Mouse (Mus musculus): ENCODE measurements at regions not wholly inside any gene's neighbourhood (a gene's known extent, or its start where the extent isn't known, plus 50 kb on each side); places are given as distances from the start of the nearest gene placed in this dataset.
A peak's percentile ranks its signal among the peaks of the same experiment; 100 is the strongest.

DNA sequence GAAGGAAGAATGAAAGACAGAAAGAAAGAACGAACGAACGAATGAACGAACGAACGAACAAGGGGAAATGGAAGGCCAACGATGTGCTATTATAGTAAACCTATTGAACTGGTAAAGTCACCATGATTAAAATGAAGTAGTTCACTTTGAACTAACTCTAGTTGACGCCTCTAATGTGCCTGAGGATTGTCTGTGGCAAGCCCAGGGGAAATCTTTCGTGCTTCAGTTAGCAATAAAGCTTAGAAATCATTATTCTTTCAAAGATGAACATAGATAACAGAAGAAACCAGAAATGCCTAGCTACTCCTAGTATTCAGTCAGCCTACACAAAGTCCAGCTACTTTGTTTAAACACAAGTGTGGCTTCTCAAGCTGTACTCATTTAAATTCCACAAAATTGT, 515.9 kb upstream of the Tenm3 start:
- no peak for DNase-seq
- H3K4me1 ChIP-seq (ENCODE audit: control insufficient read depth, insufficient read depth, low read length) = no peaks in the 10 kb centered on the region
- TF ChIP-seq POLR2A (IDR thresholded peaks at IDR 0.05; ENCODE audit: low read depth, low read length) (no peak), CTCF (conservative IDR thresholded peaks at IDR 0.05; ENCODE audit: insufficient read depth, insufficient read length, low read depth, low read length) (no peak)
- 86% methylated on average over 9 of the region's 9 CpGs for WGBS
- no peaks in the 10 kb centered on the region for H3K36me3 ChIP-seq (ENCODE audit: control insufficient read depth, insufficient read depth, low read length)
- no peak overlapping the region for H3K27ac ChIP-seq (ENCODE audit: insufficient read depth, low read depth, low read length)
- H3K27me3 ChIP-seq (replicated peaks; ENCODE audit: control insufficient read depth, insufficient read depth, low read length) = no peaks in the 10 kb centered on the region
- no peak overlapping the region for H3K4me3 ChIP-seq (ENCODE audit: insufficient read depth, low read depth, low read length)

DNA sequence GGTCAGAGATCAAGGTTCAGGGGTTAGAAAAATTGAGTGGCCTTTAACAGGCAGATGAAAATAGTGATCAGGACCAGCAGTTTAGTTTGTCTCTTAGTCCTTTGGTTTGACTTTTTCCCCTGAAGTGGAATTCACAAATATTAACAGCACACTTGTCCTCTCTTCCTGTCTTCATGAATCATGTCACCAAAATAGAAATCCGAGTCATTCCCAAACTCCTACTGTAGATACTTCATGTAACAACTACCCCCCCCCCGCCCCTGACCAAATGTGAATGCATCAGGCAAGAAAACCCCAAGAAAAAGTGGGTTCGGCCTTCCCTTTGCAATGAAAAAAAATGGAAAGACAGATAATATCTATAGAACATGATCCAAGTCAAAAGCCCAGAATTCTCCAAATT, 504.9 kb upstream of the Tenm3 start:
- DNase-seq = peak; percentile 2
- Histone ChIP-seq H3K4me1 (ENCODE audit: control insufficient read depth, insufficient read depth, low read length) (no peaks in the 10 kb centered on the region), H3K27me3 (replicated peaks; ENCODE audit: control insufficient read depth, insufficient read depth, low read length) (no peaks in the 10 kb centered on the region), H3K36me3 (ENCODE audit: control insufficient read depth, insufficient read depth, low read length) (no peaks in the 10 kb centered on the region), H3K4me3 (ENCODE audit: insufficient read depth, low read depth, low read length) (no peak overlapping the region), H3K27ac (ENCODE audit: insufficient read depth, low read depth, low read length) (no peak overlapping the region)
- TF ChIP-seq POLR2A (IDR thresholded peaks at IDR 0.05; ENCODE audit: low read depth, low read length) (no peak), CTCF (conservative IDR thresholded peaks at IDR 0.05; ENCODE audit: insufficient read depth, insufficient read length, low read depth, low read length) (no peak)
- 67% methylated on average over 3 of the region's 3 CpGs for WGBS

DNA sequence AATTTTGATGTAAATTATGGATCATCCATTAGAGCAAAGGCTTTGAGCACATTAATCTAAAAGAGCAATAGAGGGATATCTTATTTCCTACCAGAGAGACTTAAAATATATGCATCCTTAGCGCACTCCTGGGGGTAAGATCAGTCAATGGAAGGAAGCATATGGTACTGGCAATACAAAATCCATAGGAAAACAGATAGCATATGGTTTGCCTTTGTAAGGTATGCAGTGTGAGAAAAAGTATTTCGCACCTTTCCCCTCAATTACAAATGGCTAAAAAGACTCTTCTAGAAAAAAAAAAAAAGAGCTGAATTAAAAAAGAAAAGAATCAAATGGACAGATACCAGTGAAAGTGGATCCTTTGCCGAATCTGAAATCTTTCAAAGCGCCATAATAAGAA, 495.0 kb upstream of the Tenm3 start:
- no peak for DNase-seq
- H3K36me3 ChIP-seq (ENCODE audit: control insufficient read depth, insufficient read depth, low read length) = no peaks in the 10 kb centered on the region
- no peaks in the 10 kb centered on the region for H3K27me3 ChIP-seq (replicated peaks; ENCODE audit: control insufficient read depth, insufficient read depth, low read length)
- no peak overlapping the region for H3K27ac ChIP-seq (ENCODE audit: insufficient read depth, low read depth, low read length)
- WGBS = 73% methylated on average over 4 of the region's 4 CpGs
- TF ChIP-seq CTCF (conservative IDR thresholded peaks at IDR 0.05; ENCODE audit: insufficient read depth, insufficient read length, low read depth, low read length) (no peak), POLR2A (IDR thresholded peaks at IDR 0.05; ENCODE audit: low read depth, low read length) (no peak)
- no peak overlapping the region for H3K4me3 ChIP-seq (ENCODE audit: insufficient read depth, low read depth, low read length)
- no peaks in the 10 kb centered on the region for H3K4me1 ChIP-seq (ENCODE audit: control insufficient read depth, insufficient read depth, low read length)

DNA sequence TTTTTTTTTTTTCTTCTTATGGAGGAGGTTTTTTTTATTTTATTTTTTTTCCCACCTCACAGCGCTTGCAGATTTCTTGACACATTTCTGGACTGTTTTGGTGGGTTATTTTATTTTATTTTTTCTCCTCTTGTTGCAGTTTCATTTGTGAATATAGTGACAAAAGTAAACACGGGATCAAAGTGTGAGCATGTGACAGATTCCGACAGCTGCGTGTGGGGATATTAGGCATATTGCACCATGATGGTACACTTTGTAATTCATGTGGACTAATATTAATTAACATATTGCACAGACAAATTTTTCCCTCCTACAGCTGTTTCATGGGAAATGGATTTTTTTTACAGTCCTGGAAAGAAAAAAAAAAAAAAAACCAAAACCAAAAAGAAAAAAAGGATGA, 483.2 kb upstream of the Tenm3 start:
- no peaks in the 10 kb centered on the region for H3K36me3 ChIP-seq (ENCODE audit: control insufficient read depth, insufficient read depth, low read length)
- H3K4me1 ChIP-seq (ENCODE audit: control insufficient read depth, insufficient read depth, low read length) = no peaks in the 10 kb centered on the region
- TF ChIP-seq CTCF (conservative IDR thresholded peaks at IDR 0.05; ENCODE audit: insufficient read depth, insufficient read length, low read depth, low read length) = no peak
- no peak for TF ChIP-seq POLR2A (IDR thresholded peaks at IDR 0.05; ENCODE audit: low read depth, low read length)
- no peaks in the 10 kb centered on the region for H3K27me3 ChIP-seq (replicated peaks; ENCODE audit: control insufficient read depth, insufficient read depth, low read length)
- no peak overlapping the region for H3K4me3 ChIP-seq (ENCODE audit: insufficient read depth, low read depth, low read length)
- no peak for DNase-seq
- WGBS = 81% methylated on average over 4 of the region's 4 CpGs
- no peak overlapping the region for H3K27ac ChIP-seq (ENCODE audit: insufficient read depth, low read depth, low read length)

DNA sequence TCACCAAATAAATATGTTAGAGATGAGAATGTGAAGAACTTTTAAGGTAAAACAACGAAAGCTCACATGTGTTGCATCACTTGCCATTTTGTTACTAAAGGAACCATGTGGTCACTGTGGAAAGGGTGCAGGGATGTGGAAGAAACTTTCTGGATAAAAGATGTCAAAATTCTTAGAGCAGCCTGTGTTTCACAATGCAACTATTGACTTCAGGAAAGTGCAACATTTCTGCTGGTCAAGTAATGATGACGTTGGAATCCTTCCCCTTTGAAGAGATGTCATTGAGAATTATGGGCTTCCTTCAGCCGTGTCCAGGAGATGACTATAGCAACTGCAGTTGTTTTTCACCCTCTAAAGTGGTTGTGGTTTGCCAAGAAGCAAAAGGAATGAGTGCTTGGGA, 477.7 kb upstream of the Tenm3 start:
- no peaks in the 10 kb centered on the region for H3K27me3 ChIP-seq (replicated peaks; ENCODE audit: control insufficient read depth, insufficient read depth, low read length)
- no peaks in the 10 kb centered on the region for H3K36me3 ChIP-seq (ENCODE audit: control insufficient read depth, insufficient read depth, low read length)
- TF ChIP-seq CTCF (conservative IDR thresholded peaks at IDR 0.05; ENCODE audit: insufficient read depth, insufficient read length, low read depth, low read length) (no peak), POLR2A (IDR thresholded peaks at IDR 0.05; ENCODE audit: low read depth, low read length) (no peak)
- H3K27ac ChIP-seq (ENCODE audit: insufficient read depth, low read depth, low read length) = no peak overlapping the region
- H3K4me3 ChIP-seq (ENCODE audit: insufficient read depth, low read depth, low read length) = no peak overlapping the region
- no peaks in the 10 kb centered on the region for H3K4me1 ChIP-seq (ENCODE audit: control insufficient read depth, insufficient read depth, low read length)
- DNase-seq = no peak
- WGBS = 34% methylated on average over 3 of the region's 3 CpGs

DNA sequence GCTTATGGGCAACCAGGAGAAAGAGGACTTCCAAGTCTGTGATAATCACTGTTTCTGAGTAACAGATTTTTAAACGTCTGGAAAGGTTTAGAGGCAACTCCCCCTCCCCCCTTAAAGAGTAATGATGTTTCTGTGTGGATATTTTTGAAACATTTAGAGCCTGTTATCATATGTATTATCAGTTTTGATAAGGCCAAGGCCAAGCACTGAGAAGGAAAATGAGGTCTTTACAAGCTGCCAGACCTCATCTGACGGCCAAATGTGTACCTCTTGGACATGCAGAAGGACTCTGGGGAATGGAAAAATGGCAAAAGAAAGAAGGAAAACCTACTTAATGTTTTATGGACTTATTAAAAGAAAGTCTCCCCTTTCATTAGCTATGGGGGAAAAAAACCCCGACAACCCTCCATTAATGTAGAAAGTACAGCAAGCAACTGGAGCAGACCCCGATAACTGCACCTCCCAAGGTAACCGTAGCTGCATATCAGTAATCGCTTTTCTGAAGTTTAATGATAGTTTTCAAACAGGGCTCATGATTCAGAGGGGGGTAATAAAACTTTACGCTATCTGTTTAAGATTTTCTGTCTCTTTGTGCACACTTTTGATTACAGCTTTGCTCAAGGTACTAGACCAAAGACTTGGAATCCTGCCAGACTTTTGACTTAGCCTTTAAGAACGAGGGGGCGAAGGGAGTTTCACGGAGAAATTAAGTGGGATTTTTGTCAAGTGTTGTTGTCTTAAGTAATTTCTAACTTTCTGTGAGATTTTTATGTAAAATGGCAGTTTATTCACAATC, 469.9 kb upstream of the Tenm3 start:
- Histone ChIP-seq H3K4me1 (ENCODE audit: control insufficient read depth, insufficient read depth, low read length) (no peaks in the 10 kb centered on the region), H3K27me3 (replicated peaks; ENCODE audit: control insufficient read depth, insufficient read depth, low read length) (no peaks in the 10 kb centered on the region), H3K27ac (ENCODE audit: insufficient read depth, low read depth, low read length) (no peak overlapping the region), H3K36me3 (ENCODE audit: control insufficient read depth, insufficient read depth, low read length) (no peaks in the 10 kb centered on the region), H3K4me3 (ENCODE audit: insufficient read depth, low read depth, low read length) (no peak overlapping the region)
- WGBS = 61% methylated on average over 10 of the region's 10 CpGs
- no peak for DNase-seq
- TF ChIP-seq CTCF (conservative IDR thresholded peaks at IDR 0.05; ENCODE audit: insufficient read depth, insufficient read length, low read depth, low read length) = no peak

DNA sequence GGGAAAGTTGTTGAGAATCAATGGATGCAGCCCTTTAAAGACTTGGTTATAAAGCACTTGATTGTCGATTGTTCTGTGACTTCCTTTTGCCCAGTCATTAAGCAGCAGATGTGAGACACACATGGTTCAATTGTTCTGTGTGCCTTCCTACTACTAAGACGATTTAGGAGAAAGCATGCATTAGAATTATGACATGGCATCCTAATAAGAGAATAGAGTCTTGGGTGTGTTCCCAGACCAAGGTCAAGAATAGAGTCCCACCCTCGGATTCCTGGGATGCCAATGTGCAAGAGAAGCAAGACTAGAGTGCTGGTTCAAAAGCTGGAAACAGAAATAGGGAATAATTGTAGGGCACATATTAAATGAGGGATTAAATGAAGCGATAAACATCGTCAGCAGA, 469.1 kb upstream of the Tenm3 start:
- H3K4me3 ChIP-seq (ENCODE audit: insufficient read depth, low read depth, low read length) = no peak overlapping the region
- no peak for TF ChIP-seq CTCF (conservative IDR thresholded peaks at IDR 0.05; ENCODE audit: insufficient read depth, insufficient read length, low read depth, low read length)
- TF ChIP-seq POLR2A (IDR thresholded peaks at IDR 0.05; ENCODE audit: low read depth, low read length) = no peak
- H3K4me1 ChIP-seq (ENCODE audit: control insufficient read depth, insufficient read depth, low read length) = no peaks in the 10 kb centered on the region
- H3K27ac ChIP-seq (ENCODE audit: insufficient read depth, low read depth, low read length) = no peak overlapping the region
- no peaks in the 10 kb centered on the region for H3K36me3 ChIP-seq (ENCODE audit: control insufficient read depth, insufficient read depth, low read length)
- DNase-seq = no peak
- 34% methylated on average over 5 of the region's 5 CpGs for WGBS
- H3K27me3 ChIP-seq (replicated peaks; ENCODE audit: control insufficient read depth, insufficient read depth, low read length) = no peaks in the 10 kb centered on the region

Measured in kidney, adult 2 months (tissue).